Mouse (Mus musculus): ENCODE measurements around the gene Rsc1a1.

Gene Rsc1a1

DNA sequence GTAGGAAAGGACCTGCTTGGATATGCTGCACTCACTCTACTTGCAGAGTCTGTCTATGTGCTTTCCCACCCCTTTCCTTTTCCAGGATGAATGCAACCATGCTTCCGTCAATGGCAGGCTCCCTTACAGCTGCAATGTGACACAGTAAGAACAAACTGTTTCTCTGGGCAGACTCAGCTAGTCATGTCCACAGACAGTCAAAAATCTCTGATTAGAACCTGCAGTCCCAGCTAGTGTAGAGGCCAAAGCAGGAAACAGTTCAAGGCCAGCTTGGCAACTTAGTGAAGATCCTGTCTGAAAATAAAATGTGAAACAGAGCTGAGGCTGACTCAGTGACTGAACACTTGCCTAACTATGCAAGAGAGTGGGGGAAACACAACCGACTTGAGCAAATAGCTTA, 19.2 kb upstream of the Rsc1a1 start:
- DNase-seq (ENCODE audit: low read depth, low spot score), result no peak

DNA sequence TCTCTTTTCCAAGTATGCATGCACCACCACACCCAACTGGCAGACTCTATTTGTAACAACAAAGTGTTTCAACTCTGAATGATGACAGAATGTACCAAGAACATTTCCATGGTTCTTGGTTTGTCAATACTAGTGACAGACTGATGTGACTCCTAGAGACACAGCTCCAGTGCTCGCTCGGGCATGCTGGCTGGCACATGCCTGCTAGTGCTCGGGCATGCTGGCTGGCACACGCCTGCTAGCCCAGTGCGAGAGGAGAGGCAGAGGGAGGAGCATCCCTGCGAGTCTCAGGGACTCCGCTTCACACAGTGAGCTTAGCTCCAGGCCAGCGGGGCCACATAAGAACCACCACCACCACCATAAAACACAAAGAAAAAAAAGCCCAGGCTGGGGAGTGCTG, 9.3 kb upstream of the Rsc1a1 start:
- no peak for DNase-seq (ENCODE audit: low read depth, low spot score)

GRCm38 (mm10) chr4:141688505-141688904, 3.1 kb upstream of the Rsc1a1 start:
- no peak for DNase-seq (ENCODE audit: low read depth, low spot score)

DNA sequence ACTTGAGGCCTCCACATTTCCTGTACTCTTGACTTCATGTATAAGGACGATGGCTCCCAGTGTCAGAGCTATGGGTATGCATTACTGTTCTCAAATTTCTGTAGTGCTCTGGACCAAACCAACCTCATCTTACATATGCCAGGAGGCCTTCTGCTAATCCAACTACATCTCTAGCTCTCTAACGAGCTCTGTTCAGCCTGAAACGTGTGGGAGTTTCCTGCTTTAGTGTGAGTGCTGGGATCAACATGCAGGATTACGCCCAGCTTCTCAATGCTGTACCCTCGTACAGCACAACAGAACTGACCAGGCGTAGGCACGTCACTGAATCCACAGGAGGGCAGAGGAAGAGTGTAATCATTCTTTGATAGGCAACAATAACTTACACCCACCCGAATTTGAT, 1.1 kb upstream of the Rsc1a1 start:
- no peak for DNase-seq (ENCODE audit: low read depth, low spot score)

DNA sequence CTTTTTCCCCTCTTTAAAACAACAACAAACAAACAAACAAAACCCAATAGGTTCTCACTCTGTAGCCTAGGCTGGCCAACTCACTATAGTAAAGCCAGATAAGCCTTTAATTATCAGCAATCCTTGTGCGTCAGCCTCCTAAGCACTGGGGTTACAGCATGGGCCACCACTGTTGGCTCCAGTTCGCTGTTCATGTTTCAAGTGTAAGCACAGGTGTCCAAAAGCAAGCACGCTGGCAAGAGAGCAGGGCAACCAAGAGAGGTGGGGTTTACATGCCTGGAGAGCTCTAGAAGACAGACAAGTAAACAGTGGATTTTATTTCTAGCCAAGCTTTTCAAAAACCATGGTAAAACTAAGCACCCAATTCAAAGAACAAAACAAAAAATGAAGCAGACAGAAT, 694 bp upstream of the Rsc1a1 start:
- DNase-seq (ENCODE audit: low read depth, low spot score), result no peak

- DNase-seq (ENCODE audit: low read depth, low spot score), result no peak
These were observed 2.6 kb downstream of the Rsc1a1 start for GRCm38 (mm10) chr4:141682706-141683230.

DNA sequence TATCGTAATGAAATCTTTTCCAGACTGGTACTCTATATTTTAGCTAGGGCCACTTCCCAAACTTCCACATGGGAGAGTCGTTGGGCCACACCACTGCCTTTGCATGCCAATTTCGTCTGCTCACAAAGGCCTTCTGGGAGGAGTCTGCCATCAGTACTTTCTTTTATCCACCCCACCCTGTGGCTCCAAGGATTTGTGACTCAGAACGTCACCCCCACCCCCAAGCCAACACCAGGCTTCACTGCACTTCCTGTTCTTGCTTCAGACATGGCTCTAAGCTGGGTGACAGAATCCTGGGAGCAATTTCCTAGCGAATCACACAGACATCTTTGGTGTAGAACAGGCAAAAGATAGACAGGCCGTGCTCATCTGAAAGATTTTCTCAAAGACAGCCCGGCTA, 3.6 kb downstream of the Rsc1a1 start:
- no peak for DNase-seq (ENCODE audit: low read depth, low spot score)

DNA sequence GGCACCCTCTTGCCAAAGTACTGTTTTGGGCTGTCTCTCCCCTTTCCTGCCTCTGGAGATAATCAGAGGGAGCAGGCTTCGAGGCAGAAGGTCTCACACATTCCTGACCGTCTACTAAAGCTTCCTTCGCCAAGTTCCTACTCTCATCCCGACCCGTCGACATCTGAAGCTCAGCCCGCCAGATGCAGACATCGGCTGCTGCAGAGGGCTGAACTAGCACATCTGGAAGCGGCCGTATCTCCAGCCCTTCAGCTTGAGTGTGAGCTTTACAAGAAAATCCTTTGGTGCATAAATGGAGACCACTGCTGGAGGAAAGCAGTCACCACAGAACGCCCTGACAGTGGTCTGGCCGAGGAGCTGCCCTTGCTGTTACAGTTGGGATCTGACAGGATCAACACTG, 4.5 kb downstream of the Rsc1a1 start:
- DNase-seq (ENCODE audit: low read depth, low spot score), result no peak

- DNase-seq (ENCODE audit: low read depth, low spot score), result no peak
These were observed 6.4 kb downstream of the Rsc1a1 start for GRCm38 (mm10) chr4:141679016-141679415.

DNA sequence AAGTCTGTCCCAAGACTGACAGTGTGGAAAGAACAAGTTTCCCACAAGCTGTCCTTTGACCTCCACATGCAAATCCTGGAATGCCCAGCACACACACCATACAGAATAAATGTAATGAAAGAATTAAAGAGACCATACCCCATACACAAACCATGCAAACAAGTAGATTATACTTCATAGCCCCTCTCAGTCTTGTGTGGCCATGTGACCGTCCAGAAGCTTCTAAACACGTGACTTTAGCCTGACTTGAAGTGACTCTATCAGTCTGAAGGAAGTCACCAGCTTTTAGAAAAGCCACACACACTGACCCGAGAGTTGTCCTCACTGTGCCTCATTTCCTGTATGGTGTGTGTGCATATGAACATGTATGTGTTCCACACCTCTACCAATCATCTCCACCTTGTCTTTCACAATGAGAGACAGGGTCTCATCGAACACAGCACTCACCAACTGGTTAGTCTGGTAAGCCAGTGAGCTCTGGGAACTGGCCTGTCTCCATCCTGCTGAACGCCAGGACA, 8.9 kb downstream of the Rsc1a1 start:
- no peak for DNase-seq (ENCODE audit: low read depth, low spot score)

- DNase-seq (ENCODE audit: low read depth, low spot score), result no peak
These were observed 13.1 kb downstream of the Rsc1a1 start for GRCm38 (mm10) chr4:141672325-141672724.

DNA sequence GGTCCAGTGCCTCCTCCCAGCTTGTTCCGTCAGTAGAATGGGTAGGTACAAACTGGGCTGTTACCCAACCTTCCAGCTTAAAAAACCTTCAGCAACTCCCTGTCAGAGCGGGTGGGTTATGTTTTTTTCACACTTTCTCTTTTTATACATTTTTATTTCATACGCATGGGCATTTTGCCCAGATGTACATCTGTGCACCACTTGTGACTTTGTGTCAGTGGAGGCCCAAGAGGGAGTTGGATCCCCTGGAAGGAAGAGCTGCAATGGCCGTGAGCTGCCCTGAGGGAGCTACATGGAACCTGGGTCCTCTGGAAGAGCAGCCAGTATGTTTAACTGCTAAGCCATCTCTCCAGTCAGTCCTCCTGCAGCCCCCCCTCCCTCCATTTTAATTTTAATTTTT, 14.0 kb downstream of the Rsc1a1 start:
- no peak for DNase-seq (ENCODE audit: low read depth, low spot score)

- no peak for DNase-seq (ENCODE audit: low read depth, low spot score)
These were observed 15.3 kb downstream of the Rsc1a1 start for GRCm38 (mm10) chr4:141669898-141670712.

GRCm38 (mm10) chr4:141664799-141665198, 20.6 kb downstream of the Rsc1a1 start, which contains the start of gene Plekhm2:
Plekhm2 (minus strand) TSS chr4:141664899.
- no peak for DNase-seq (ENCODE audit: low read depth, low spot score)

DNA sequence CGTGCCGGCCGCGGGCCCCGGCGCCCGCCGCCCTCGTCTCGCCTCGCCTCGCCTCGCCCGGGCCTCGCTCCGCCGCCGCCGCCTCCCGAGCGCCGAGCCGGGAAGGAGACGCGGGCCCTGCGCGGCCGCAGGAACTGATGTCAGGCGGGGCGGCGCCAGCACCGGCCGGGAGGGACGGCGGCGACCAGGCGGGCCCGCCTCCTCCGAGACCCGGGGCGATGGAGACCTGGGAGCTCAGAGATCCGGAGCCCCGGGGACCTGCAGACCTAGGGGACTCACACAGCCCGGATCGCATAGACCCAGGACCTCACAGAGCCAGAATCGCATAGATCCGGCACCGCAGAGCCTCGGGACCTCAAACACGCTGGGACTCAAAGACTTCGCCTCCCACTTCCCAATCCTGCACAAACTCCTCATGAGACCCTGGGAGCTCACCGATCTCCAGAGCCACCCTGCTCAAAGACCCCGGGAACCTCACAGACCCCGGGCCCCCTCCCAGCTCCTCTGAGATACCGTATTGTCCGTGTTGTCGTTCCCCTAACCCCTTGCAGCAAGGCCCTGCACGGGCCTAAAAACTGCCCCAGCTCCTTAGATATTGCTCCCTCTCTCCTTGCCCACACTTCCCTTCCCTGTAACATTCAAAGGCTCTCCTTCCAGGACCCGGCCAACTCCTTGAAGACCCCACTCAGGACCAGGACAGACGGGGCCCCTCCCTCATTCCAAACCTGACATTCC, 21.2 kb downstream of the Rsc1a1 start:
- peak; percentile 81 for DNase-seq (ENCODE audit: low read depth, low spot score)

- peak; percentile 23 for DNase-seq (ENCODE audit: low read depth, low spot score)
These were observed 22.1 kb downstream of the Rsc1a1 start for GRCm38 (mm10) chr4:141663122-141663931.

DNA sequence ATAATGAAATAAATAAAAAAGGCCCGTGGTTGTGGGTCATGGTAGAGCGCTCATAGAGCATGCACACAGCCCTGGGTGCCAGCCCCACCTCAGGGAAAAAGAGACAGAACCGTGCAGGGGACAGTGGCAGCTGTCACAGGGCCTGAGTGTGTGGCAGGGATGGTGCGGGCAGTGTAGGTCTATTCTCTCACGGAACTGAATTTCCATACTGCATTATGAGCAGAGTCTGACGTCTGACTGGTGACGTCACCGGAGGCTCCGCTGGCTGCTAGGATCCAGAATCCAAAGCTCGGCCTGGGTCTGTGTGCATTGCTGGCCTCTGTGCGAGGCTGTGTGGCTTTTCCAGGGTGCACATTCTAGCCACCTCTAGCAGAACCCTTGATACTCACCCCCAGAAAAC, 24.5 kb downstream of the Rsc1a1 start:
- no peak for DNase-seq (ENCODE audit: low read depth, low spot score)

- DNase-seq (ENCODE audit: low read depth, low spot score), result peak; percentile 31
These were observed 25.7 kb downstream of the Rsc1a1 start for GRCm38 (mm10) chr4:141659739-141660138.

GRCm38 (mm10) chr4:141658846-141659484, 26.4 kb downstream of the Rsc1a1 start:
- DNase-seq (ENCODE audit: low read depth, low spot score), result no peak

GRCm38 (mm10) chr4:141656932-141657331, 28.5 kb downstream of the Rsc1a1 start:
- DNase-seq (ENCODE audit: low read depth, low spot score), result no peak
